Mouse (Mus musculus): ENCODE results near the gene Actr3. TPM values are rescaled to one million over a fixed set of nuclear protein-coding genes. Genes with fewer than 3 reads are reported as not detected.

Gene Actr3
- polyA plus RNA-seq, 1 experiment = 94.2 TPM

DNA sequence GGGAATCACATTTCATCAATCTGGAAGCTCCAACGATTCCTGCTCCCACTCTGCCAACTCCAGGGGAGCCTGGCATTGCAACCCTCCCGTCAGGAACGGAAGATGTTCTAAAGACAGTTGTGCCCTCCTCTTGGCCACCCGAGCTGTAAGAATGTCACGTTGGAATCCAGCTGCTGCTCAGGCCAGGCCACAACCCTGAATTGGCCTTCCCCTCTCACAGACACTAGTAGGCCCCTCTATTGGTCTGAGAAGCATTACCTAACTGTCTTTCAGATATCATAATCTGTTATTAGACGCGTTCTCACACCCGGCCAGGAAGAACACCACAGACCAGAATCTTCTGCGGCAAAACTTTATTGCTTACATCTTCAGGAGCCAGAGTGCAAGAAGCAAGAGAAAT is 89.7 kb downstream of the Actr3 start:
- no peak for DNase-seq
- H3K27ac ChIP-seq (ENCODE audit: insufficient read depth, low read length) = no peak overlapping the region
- WGBS = 60% methylated on average over 9 of the region's 9 CpGs
- no peaks in the 10 kb centered on the region for H3K27me3 ChIP-seq (ENCODE audit: control insufficient read depth, insufficient read depth, low read length)
- H3K4me1 ChIP-seq (ENCODE audit: control insufficient read depth, insufficient read depth, low read length) = no peaks in the 10 kb centered on the region
- TF ChIP-seq POLR2A (IDR thresholded peaks at IDR 0.05; ENCODE audit: borderline replicate concordance, insufficient read depth, low read length) = no peak
- no peak for TF ChIP-seq CTCF (IDR thresholded peaks at IDR 0.05; ENCODE audit: borderline replicate concordance, insufficient read depth, low read depth, low read length)
- no peak overlapping the region for H3K4me3 ChIP-seq (replicated peaks; ENCODE audit: insufficient read depth, low read depth, low read length)

DNA sequence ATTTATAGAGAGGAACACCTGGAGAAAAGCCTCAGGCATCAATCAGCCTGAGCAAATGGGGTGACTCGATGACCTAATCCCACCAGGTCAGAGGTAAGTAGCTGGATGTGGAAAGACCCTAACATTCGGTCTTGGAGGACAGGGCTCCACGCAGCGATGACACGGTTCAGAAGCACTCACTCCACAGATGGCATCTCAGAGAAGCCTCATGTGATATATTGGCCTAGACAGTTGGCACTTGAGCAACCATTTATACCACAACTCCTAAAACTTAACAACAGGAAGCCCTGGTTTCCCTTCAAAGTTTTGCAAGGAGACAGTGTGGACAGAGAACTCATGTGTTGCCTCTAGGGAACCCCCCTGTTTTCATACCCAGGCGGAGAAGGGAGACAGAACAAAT is 90.1 kb downstream of the Actr3 start:
- Histone ChIP-seq H3K4me3 (replicated peaks; ENCODE audit: insufficient read depth, low read depth, low read length) (no peak overlapping the region), H3K27ac (ENCODE audit: insufficient read depth, low read length) (no peak overlapping the region), H3K27me3 (ENCODE audit: control insufficient read depth, insufficient read depth, low read length) (no peaks in the 10 kb centered on the region), H3K4me1 (ENCODE audit: control insufficient read depth, insufficient read depth, low read length) (no peaks in the 10 kb centered on the region)
- no peak for DNase-seq
- 74% methylated on average over 6 of the region's 6 CpGs for WGBS
- TF ChIP-seq POLR2A (IDR thresholded peaks at IDR 0.05; ENCODE audit: borderline replicate concordance, insufficient read depth, low read length) = no peak
- no peak for TF ChIP-seq CTCF (IDR thresholded peaks at IDR 0.05; ENCODE audit: borderline replicate concordance, insufficient read depth, low read depth, low read length)

DNA sequence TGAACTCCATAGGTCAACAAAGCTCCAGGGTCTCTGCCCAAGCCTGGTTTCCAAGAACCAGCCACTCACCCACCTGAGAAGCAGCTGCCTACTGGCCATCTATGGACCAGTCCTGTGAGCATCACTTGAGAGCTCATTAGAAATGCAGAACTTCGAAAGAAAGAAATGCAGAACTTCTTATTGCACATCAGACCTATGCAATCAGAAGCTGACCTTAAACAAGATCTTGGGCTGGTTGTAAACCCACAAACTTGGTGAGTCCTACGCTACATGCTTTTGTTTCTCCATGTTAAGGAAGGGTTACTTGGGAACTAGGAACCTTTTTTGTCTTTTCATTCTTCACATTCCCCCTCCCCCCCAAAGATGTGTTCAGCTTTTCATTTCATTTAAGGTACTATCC is 92.4 kb downstream of the Actr3 start:
- 88% methylated on average over 2 of the region's 2 CpGs for WGBS
- TF ChIP-seq POLR2A (IDR thresholded peaks at IDR 0.05; ENCODE audit: borderline replicate concordance, insufficient read depth, low read length) = no peak
- TF ChIP-seq CTCF (IDR thresholded peaks at IDR 0.05; ENCODE audit: borderline replicate concordance, insufficient read depth, low read depth, low read length) = no peak
- Histone ChIP-seq H3K27me3 (ENCODE audit: control insufficient read depth, insufficient read depth, low read length) (no peaks in the 10 kb centered on the region), H3K27ac (ENCODE audit: insufficient read depth, low read length) (no peak overlapping the region), H3K4me1 (ENCODE audit: control insufficient read depth, insufficient read depth, low read length) (no peaks in the 10 kb centered on the region), H3K4me3 (replicated peaks; ENCODE audit: insufficient read depth, low read depth, low read length) (no peak overlapping the region)
- no peak for DNase-seq

Other genes with a start within 250 kb of the Actr3 start
- 17.3 and 18.9 TPM in 2 replicates for gene Slc35f5, start 124.9 kb upstream of the Actr3 start, polyA plus RNA-seq (2012; rRNA removed)
- gene Gpr39, start 241.3 kb upstream of the Actr3 start, polyA plus RNA-seq (2012; rRNA removed) = 0.03 and 0.11 TPM in 2 replicates

Measured in cerebellum, adult 2 months (tissue).